Mouse (Mus musculus) 3T3-L1 (cell line): ENCODE results near the gene Fpgs.
A peak's percentile ranks its signal among the peaks of the same experiment; 100 is the strongest.

Source experiments
- DNase-seq: peaks from one replicate; pipeline ENCODE4 v3.0.0-alpha.2; 2015; ENCODE audit warnings: low read depth, low spot score

Gene Fpgs

DNA sequence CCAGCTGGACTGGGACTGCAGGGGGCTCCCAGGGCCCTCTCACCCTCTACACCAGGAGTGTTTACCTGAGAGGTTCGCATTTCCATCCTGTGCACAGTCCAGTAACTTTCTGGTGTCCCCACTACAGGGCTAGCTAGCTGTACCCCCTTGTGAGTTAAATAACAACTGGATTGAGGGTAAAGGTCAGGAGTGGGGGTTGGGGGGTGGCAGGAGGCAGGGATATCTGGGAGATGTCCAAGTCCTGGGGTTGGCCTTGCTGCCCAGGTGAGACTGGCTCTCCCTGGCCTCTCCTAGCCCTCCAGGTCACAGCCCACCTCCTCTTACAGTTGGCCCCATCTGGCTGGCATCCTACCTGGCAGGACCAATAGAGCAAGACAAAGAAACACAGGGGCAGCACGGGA is at the start of gene Fpgs:
Fpgs (minus strand) TSS at position 125 of the 401 bp plus-strand sequence.
- no peak for DNase-seq

DNA sequence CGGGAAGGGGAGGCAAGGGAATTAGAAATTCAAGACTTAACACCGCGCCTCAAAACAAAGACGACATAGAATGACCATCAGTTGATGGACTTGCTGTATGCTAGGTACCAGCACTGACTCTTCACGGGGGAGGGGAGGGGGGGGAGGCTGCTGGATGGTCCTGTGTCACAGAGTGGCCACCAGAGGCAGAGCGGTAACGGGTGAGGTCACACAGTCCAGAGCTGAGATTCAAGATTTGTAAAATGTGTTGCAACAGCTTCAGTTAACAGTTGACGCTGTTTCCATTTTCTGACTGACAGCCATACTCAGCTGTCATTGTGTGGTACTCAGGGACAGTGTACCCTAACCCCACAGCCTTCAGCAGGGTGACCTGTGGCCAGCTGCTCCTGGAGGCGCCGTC is 48.2 kb upstream of the Fpgs start:
- DNase-seq = no peak

DNA sequence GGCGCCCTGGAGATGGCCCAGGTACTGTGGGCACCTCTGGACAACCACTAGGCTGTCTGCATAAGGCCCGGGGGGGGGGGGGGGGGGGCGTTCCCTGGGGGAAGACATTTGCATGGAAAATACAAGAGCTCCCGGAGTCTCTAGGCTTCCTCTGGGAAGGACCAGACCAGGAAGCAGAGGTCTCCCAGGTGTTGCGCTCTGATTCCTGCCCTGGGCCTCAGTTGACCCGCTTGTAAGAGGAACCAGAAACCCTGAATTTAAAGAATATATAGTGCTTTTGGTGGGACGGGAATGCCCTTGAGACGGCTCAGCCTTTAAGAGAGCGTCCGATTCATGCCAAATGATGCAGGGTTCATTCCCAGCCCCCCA is 47.7 kb upstream of the Fpgs start:
- no peak for DNase-seq

DNA sequence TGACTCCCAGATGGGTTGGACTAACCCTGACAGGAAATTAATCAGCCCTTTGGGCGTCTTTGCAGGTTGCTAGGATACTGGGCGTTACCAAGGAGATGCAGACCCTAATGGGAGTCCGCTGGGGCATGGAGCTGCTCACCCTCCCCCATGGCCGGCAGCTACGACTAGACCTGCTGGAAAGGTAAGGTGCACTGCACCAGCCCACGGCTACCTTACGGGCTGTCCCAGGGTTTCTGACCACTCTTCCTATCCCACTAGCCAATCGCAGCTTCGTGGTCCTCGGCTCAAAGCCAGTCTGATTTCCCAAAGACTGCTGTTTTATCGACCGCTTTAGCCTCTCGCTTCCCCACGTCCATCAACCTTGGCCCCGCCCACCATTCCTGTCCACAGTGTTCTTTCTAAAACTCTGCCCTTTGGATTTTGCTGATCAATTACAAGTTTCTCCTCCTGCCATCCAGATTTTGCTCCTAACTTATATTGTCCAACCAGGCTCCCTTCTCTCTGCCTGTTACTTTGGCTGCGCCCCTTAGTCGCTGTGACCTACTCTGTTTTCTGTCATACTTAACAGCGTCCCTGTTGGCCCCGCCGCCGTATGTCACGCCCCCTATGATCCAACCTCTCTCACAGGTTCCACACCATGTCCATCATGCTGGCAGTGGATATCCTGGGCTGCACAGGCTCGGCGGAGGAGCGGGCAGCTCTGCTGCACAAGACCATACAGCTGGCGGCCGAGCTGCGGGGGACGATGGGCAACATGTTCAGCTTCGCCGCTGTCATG is 47.1 kb upstream of the Fpgs start:
- no peak for DNase-seq

DNA sequence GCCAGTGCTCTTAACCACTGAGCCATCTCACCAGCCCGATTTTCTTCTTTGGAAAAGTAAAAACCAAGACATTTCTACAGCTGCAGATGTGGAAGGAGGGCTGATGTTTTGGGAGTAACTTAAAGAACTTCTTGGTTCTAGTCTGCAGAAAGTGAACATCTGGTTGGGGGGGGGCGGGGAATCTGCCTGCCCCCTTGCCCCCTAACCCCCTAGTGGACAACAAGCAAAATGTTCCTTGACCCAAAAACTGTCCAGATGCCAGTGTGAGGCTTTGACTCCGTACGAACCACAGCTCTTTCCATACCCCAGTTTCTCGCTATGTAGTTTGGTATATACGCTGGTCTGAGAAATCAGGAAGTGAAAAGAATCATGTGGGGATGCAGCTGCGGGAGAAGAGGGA is 46.3 kb upstream of the Fpgs start:
- no peak for DNase-seq

- no peak for DNase-seq
Observed at GRCm38 (mm10) chr2:32749082-32749481, 45.1 kb upstream of the Fpgs start.

- peak; percentile 41 for DNase-seq
Observed at GRCm38 (mm10) chr2:32744272-32744982, 40.5 kb upstream of the Fpgs start.

DNA sequence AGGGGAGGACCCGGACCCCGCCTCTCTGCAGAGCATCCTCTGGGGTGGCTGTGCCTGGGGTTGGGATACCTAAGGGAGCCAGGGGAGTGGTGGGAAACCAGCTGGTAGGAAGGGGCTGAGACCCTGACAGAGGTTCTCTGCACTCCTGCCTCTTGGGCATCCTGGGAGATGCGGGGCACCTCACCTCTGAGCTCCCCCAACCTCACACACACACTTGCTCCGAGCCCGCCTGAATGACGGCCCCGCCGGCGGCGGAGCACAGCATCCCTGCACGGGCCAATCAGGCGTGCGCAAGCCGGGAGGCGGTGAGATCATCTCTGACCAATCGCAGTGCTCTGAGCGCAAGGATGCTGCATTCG is 38.2 kb upstream of the Fpgs start:
- no peak for DNase-seq

DNA sequence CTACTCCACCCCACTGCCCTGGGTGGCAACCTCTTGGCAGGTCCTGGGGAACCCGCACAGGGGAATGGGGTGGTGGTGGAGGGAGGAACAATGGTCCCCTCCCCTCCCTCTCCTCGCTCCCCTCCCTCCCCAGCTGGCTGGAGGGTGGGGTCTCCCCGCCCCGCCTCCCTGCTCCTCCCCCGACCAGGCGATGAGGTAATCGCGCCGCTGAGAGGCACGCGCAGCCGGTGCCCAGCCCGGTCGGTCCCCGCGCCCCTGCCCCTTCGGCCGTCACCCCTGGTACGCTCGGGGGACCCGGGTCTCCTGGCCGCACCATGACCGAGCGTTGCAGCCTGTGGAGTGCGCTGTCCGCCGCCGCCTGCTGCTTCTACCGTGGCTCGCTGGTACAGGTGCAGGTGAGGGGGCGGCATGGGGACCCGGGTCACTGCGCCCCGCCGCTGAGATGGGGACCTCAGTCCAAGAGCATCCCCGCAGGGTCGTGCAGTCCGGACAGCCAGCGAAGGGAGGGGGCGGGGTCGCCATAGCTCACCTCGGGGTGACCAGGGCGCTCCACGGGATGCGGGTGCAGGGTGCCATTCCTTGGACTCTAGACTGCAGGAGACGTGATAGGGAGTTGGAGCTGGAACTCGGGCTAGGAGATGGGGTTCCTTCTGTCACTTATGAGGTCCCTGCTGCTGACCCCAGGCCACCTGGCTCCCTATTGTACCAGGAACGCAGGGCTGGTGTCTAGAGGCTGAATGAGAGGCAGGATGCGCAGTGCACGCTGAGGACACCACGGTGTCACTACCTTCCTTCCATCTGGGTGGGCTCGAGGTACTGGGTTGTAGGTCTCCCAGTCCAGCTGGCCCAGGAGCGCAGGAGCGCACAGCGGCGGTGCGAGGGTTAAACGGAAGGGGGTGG is 37.6 kb upstream of the Fpgs start:
- DNase-seq = no peak

GRCm38 (mm10) chr2:32740916-32741272 is 36.9 kb upstream of the Fpgs start, which contains the start of gene 6330409D20Rik:
6330409D20Rik (minus strand) TSS chr2:32741016.
- DNase-seq = no peak

GRCm38 (mm10) chr2:32739311-32739710 is 35.4 kb upstream of the Fpgs start:
- no peak for DNase-seq

- DNase-seq = no peak
Observed at GRCm38 (mm10) chr2:32737008-32737407, 33.1 kb upstream of the Fpgs start.

DNA sequence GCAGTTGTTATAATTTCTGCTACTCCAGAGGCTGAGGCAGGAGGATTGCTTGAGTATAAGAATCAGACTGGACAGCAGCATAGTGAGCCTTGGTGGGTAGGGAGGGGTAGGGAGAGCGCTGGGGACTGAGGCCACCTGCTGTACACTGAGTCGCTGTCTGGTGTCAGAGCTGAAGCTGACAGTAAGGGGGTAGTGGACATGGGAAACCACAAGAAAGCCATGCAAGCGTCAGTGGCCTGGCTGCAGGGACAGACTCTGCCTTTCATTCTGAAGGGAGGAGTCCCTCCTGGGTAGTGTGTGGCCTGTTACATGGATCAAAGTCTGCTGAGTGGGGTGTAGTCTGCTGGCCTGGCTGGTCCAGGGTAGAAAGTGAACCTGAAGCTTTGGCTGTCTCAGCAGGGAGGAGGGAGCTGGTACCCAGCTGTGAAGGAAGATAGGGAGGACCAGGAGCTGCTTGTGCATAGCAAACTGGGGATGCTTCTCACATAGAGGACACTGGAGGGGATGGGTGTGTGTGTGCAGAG is 32.4 kb upstream of the Fpgs start:
- DNase-seq = no peak

GRCm38 (mm10) chr2:32734933-32735332 is 31.0 kb upstream of the Fpgs start:
- no peak for DNase-seq

- DNase-seq = no peak
Observed at GRCm38 (mm10) chr2:32734480-32734879, 30.5 kb upstream of the Fpgs start.

DNA sequence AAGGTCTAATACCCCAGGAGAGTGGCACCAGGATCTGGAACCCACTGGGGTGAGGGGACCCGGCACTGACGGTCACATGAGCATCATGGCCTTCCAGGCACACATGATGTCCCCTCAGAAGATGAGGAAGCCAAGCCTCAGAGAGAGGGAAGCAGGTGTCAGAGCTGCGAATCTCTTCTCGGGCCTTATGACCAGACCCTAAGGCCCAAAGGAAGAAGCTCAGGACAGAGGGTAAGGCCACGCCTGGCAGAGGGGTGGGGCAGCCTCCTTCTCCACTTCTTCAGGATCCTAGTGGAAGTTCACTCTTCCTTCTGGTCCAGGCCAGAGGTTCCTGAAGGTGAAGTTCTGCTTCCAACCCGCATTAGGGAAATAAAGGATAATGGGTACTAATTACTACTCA is 28.8 kb upstream of the Fpgs start:
- no peak for DNase-seq

- DNase-seq = no peak
Observed at GRCm38 (mm10) chr2:32731911-32732310, 28.0 kb upstream of the Fpgs start.

DNA sequence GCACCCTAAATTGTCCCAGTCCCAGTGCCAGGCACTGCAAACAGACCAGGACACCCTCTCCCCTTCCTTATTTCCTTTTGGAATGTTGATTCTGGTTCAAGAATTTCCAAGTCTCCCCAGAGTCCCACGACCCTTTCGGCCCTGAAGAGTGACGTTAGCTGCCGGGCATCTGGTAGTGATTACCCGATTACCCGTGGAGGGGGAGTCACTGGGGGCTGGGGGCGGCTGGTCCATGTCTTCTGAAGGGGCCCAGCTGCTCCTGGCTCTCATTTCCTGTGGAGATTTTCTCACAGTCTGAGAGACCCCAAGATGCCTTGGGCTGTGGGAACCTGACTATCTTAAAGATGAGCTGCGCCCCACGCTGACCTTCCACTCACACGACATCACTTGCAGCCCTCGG is 26.9 kb upstream of the Fpgs start:
- DNase-seq = no peak

DNA sequence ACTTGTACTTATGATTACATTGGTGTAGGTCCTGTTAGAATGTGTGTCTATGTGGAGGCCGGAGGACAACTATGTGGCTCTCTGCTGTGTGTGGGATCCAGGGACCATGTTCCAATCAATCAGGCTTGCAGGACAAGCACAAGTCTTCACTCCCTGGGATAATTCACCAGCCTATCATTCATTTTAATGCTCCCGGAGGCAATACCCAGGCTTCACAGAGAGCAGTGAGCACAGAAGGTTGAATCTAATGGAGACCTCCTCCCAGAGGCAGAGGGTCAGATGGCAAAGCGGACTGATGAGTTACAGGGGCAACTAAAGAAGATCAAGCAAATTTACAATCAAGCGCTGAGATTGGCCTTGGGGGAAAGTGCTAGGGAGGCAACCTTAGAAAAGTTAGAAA is 25.6 kb upstream of the Fpgs start:
- no peak for DNase-seq

- DNase-seq = no peak
Observed at GRCm38 (mm10) chr2:32728463-32728862, 24.5 kb upstream of the Fpgs start.

GRCm38 (mm10) chr2:32727435-32727834 is 23.5 kb upstream of the Fpgs start:
- DNase-seq = peak; percentile 91
